Mouse (Mus musculus) liver, embryonic 14.5 days (tissue): ENCODE measurements around the gene Rasal1.

Source experiments
- CTCF ChIP-seq: IDR thresholded peaks from 2 replicates; pipeline ENCODE4 v1.5.1; 2016; ENCODE audit warnings: antibody characterized with exemption, low read depth, control low read depth
- EP300 ChIP-seq: IDR thresholded peaks from 2 replicates; pipeline ENCODE4 v1.6.1; 2016; ENCODE audit warnings: antibody characterized with exemption, low read depth

DNA sequence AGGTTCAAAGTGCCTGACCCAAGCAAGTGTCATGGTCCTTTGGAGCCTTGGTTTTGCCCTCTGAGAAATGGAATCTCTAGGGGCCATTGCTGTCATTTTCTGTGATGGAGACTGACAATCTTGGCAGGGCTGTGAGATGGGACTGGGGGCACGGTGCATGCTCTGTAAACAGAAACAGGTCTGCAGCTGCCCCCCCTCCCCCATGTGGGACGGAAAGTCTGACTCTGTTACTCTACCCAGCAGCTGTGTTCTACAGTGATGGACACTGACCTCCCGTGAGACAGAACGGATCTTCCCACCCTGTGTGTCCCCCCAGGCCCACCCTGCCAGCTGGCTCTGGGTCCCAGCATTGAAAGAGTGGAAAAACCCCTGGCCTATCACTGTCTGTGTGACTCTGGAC is 41.8 kb downstream of the Rasal1 start:
- no peak for TF ChIP-seq EP300
- TF ChIP-seq CTCF, result no peak
